Mouse (Mus musculus): ENCODE measurements around the gene Crocc.

Crocc gene

GRCm38 (mm10) chr4:141020811-141021613 is 39.3 kb downstream of the Crocc start:
- peak; percentile 66 for DNase-seq (ENCODE audit: extremely low spot score, low spot score)

GRCm38 (mm10) chr4:141020220-141020619 is 40.1 kb downstream of the Crocc start:
- DNase-seq (ENCODE audit: extremely low spot score, low spot score), result no peak

- DNase-seq (ENCODE audit: extremely low spot score, low spot score), result no peak
Measured at GRCm38 (mm10) chr4:141017657-141018436, 42.5 kb downstream of the Crocc start.

- no peak for DNase-seq (ENCODE audit: extremely low spot score, low spot score)
Measured at GRCm38 (mm10) chr4:141016311-141016710, 44.0 kb downstream of the Crocc start.

GRCm38 (mm10) chr4:141015356-141015755 is 45.0 kb downstream of the Crocc start:
- DNase-seq (ENCODE audit: extremely low spot score, low spot score), result no peak

- no peak for DNase-seq (ENCODE audit: extremely low spot score, low spot score)
Measured at GRCm38 (mm10) chr4:141014856-141015255, 45.5 kb downstream of the Crocc start.

GRCm38 (mm10) chr4:141014114-141014513 is 46.2 kb downstream of the Crocc start:
- DNase-seq (ENCODE audit: extremely low spot score, low spot score), result no peak

GRCm38 (mm10) chr4:141012558-141012957 is 47.8 kb downstream of the Crocc start:
- DNase-seq (ENCODE audit: extremely low spot score, low spot score), result no peak

- DNase-seq (ENCODE audit: extremely low spot score, low spot score), result peak; percentile 32
Measured at GRCm38 (mm10) chr4:141011556-141012328, 48.6 kb downstream of the Crocc start.

- peak; percentile 76 for DNase-seq (ENCODE audit: extremely low spot score, low spot score)
Measured at GRCm38 (mm10) chr4:141010941-141011429, 49.4 kb downstream of the Crocc start.

GRCm38 (mm10) chr4:141010526-141010925 is 49.8 kb downstream of the Crocc start:
- DNase-seq (ENCODE audit: extremely low spot score, low spot score), result peak; percentile 83

- DNase-seq (ENCODE audit: extremely low spot score, low spot score), result no peak
Measured at GRCm38 (mm10) chr4:141010118-141010517, 50.2 kb downstream of the Crocc start, which contains the start of gene Mfap2. Gene Mfap2 (plus strand): TSS chr4:141010418.

GRCm38 (mm10) chr4:141008028-141008427 is 52.3 kb downstream of the Crocc start:
- no peak for DNase-seq (ENCODE audit: extremely low spot score, low spot score)

- no peak for DNase-seq (ENCODE audit: extremely low spot score, low spot score)
Measured at GRCm38 (mm10) chr4:141005983-141006382, 54.4 kb downstream of the Crocc start.

GRCm38 (mm10) chr4:140996812-140997211 is 63.5 kb downstream of the Crocc start:
- DNase-seq (ENCODE audit: extremely low spot score, low spot score), result no peak

- no peak for DNase-seq (ENCODE audit: extremely low spot score, low spot score)
Measured at GRCm38 (mm10) chr4:140995811-140996210, 64.5 kb downstream of the Crocc start.

- DNase-seq (ENCODE audit: extremely low spot score, low spot score), result no peak
Measured at GRCm38 (mm10) chr4:140993846-140994245, 66.5 kb downstream of the Crocc start.

GRCm38 (mm10) chr4:140992215-140992614 is 68.1 kb downstream of the Crocc start:
- no peak for DNase-seq (ENCODE audit: extremely low spot score, low spot score)

- DNase-seq (ENCODE audit: extremely low spot score, low spot score), result no peak
Measured at GRCm38 (mm10) chr4:140989447-140989846, 70.9 kb downstream of the Crocc start.

- DNase-seq (ENCODE audit: extremely low spot score, low spot score), result no peak
Measured at GRCm38 (mm10) chr4:140988706-140989290, 71.6 kb downstream of the Crocc start.

GRCm38 (mm10) chr4:140987476-140987875 is 72.9 kb downstream of the Crocc start:
- no peak for DNase-seq (ENCODE audit: extremely low spot score, low spot score)

Data from neural tube, embryonic 10.5 days (tissue).